Mouse (Mus musculus) right cerebral cortex, postnatal 14 days (tissue): ENCODE results near the gene Wwox.

Experiments
- DNase-seq: peaks from one replicate; pipeline ENCODE4 v3.0.0; 2022

The Wwox gene

GRCm38 (mm10) chr8:114877234-114877633 is 437.8 kb downstream of the Wwox start:
- no peak for DNase-seq

GRCm38 (mm10) chr8:114878449-114879276 is 439.2 kb downstream of the Wwox start:
- no peak for DNase-seq

GRCm38 (mm10) chr8:114879277-114879568 is 439.8 kb downstream of the Wwox start:
- no peak for DNase-seq

- DNase-seq: no peak
Measured at GRCm38 (mm10) chr8:114879678-114880077, 440.2 kb downstream of the Wwox start.

- no peak for DNase-seq
Measured at GRCm38 (mm10) chr8:114880475-114881135, 441.1 kb downstream of the Wwox start.

GRCm38 (mm10) chr8:114881891-114882401 is 442.5 kb downstream of the Wwox start:
- DNase-seq: no peak

GRCm38 (mm10) chr8:114882504-114882903 is 443.0 kb downstream of the Wwox start:
- DNase-seq: no peak

GRCm38 (mm10) chr8:114882936-114883606 is 443.6 kb downstream of the Wwox start:
- DNase-seq: no peak

- DNase-seq: no peak
Measured at GRCm38 (mm10) chr8:114883967-114884366, 444.5 kb downstream of the Wwox start.

- DNase-seq: no peak
Measured at GRCm38 (mm10) chr8:114885026-114885592, 445.7 kb downstream of the Wwox start.

GRCm38 (mm10) chr8:114888388-114888787 is 448.9 kb downstream of the Wwox start:
- no peak for DNase-seq

GRCm38 (mm10) chr8:114889578-114890374 is 450.3 kb downstream of the Wwox start:
- no peak for DNase-seq

- DNase-seq: no peak
Measured at GRCm38 (mm10) chr8:114890478-114890877, 451.0 kb downstream of the Wwox start.

GRCm38 (mm10) chr8:114891252-114891651 is 451.8 kb downstream of the Wwox start:
- no peak for DNase-seq

GRCm38 (mm10) chr8:114897432-114897831 is 458.0 kb downstream of the Wwox start:
- no peak for DNase-seq

GRCm38 (mm10) chr8:114899157-114899556 is 459.7 kb downstream of the Wwox start:
- no peak for DNase-seq

GRCm38 (mm10) chr8:114902584-114902983 is 463.1 kb downstream of the Wwox start:
- DNase-seq: no peak

GRCm38 (mm10) chr8:114908086-114908485 is 468.6 kb downstream of the Wwox start:
- DNase-seq: no peak

- no peak for DNase-seq
Measured at GRCm38 (mm10) chr8:114908589-114908988, 469.1 kb downstream of the Wwox start.

GRCm38 (mm10) chr8:114909146-114909545 is 469.7 kb downstream of the Wwox start:
- DNase-seq: no peak

GRCm38 (mm10) chr8:114911031-114911580 is 471.7 kb downstream of the Wwox start:
- no peak for DNase-seq

- DNase-seq: no peak
Measured at GRCm38 (mm10) chr8:114923629-114924028, 484.2 kb downstream of the Wwox start.
